Mouse (Mus musculus): Measurements from ENCODE around the gene Trim47. TPM values are rescaled to one million over a fixed set of nuclear protein-coding genes. Genes with fewer than 3 reads are reported as not detected.

The Trim47 gene
- total RNA-seq, 2 experiments from 2014 or later, result 47.1 to 50.9 TPM

- no peak for DNase-seq
Measured at GRCm38 (mm10) chr11:116061641-116062415, 65.2 kb downstream of the Trim47 start.

GRCm38 (mm10) chr11:116060596-116060995 lies 66.4 kb downstream of the Trim47 start:
- DNase-seq, result no peak

GRCm38 (mm10) chr11:116059691-116060025 lies 67.4 kb downstream of the Trim47 start:
- no peak for DNase-seq

GRCm38 (mm10) chr11:116058868-116059690 lies 67.9 kb downstream of the Trim47 start:
- DNase-seq, result no peak

- DNase-seq, result no peak
Measured at GRCm38 (mm10) chr11:116058022-116058614, 68.9 kb downstream of the Trim47 start.

- no peak for DNase-seq
Measured at GRCm38 (mm10) chr11:116057237-116057881, 69.7 kb downstream of the Trim47 start.

GRCm38 (mm10) chr11:116055873-116056272 lies 71.1 kb downstream of the Trim47 start:
- no peak for DNase-seq

Other genes with a start within 250 kb of the Trim47 start
- gene Smim5, start 227.2 kb downstream of the Trim47 start, total RNA-seq (2021), result 10 to 100 TPM; 28.7 to 29.9 TPM
- gene Smim6, start 215.2 kb downstream of the Trim47 start, total RNA-seq (2021), result under 1 TPM in 1 of 2 experiments, not detected in 1; 0.27 TPM
- 10 to 100 TPM; 25.7 to 29.0 TPM for gene Sap30bp, start 193.9 kb downstream of the Trim47 start, total RNA-seq (2021)
- 1 to 10 TPM; 8.0 to 10.0 TPM for gene Recql5, start 193.7 kb downstream of the Trim47 start, total RNA-seq (2021)
- 1 to 10 TPM; 5.0 to 5.4 TPM for gene Itgb4, start 152.5 kb downstream of the Trim47 start, total RNA-seq (2021)
- gene Galk1, start 114.5 kb downstream of the Trim47 start, total RNA-seq (2021), result 10 to 100 TPM; 52.9 to 54.3 TPM
- 100 to 1,000 TPM; 466 to 502 TPM for gene H3f3b, start 99.2 kb downstream of the Trim47 start, total RNA-seq (2021)
- gene Unk, start 96.9 kb downstream of the Trim47 start, total RNA-seq (2021), result 10 to 100 TPM; 22.3 to 25.0 TPM
- under 1 TPM; 0.88 to 0.95 TPM for gene Unc13d, start 49.2 kb downstream of the Trim47 start, total RNA-seq (2021)
- gene Wbp2, start 40.2 kb downstream of the Trim47 start, total RNA-seq (2021), result 100 to 1,000 TPM; 107 TPM
- 1 to 10 TPM; 4.3 to 4.8 TPM for gene Trim65, start 3.9 kb upstream of the Trim47 start, total RNA-seq (2021)
- gene Mrpl38, start 11.7 kb upstream of the Trim47 start, total RNA-seq (2021), result 10 to 100 TPM; 52.5 to 55.3 TPM
- gene Fbf1, start 41.0 kb upstream of the Trim47 start, total RNA-seq (2021), result 10 to 100 TPM; 20.2 to 21.5 TPM
- 10 to 100 TPM; 32.7 to 39.6 TPM for gene Ten1, start 71.6 kb upstream of the Trim47 start, total RNA-seq (2021)
- gene Acox1, start 71.8 kb upstream of the Trim47 start, total RNA-seq (2021), result 10 to 100 TPM; 70.3 to 73.3 TPM
- 1 to 10 TPM; 1.2 to 1.6 TPM for gene Evpl, start 110.9 kb upstream of the Trim47 start, total RNA-seq (2021)
- 10 to 100 TPM; 60.5 to 61.7 TPM for gene Srp68, start 147.0 kb upstream of the Trim47 start, total RNA-seq (2021)
- gene Galr2, start 153.7 kb upstream of the Trim47 start, total RNA-seq (2021), result not detected
- gene Exoc7, start 180.0 kb upstream of the Trim47 start, total RNA-seq (2021), result 10 to 100 TPM; 54.0 to 62.6 TPM
- under 1 TPM in 1 of 2 experiments, not detected in 1; 0.23 TPM for gene Foxj1, start 208.2 kb upstream of the Trim47 start, total RNA-seq (2021)